Mouse (Mus musculus): ENCODE results near the gene Kcnq1. TPM values are rescaled to one million over a fixed set of nuclear protein-coding genes. Genes with fewer than 3 reads are reported as not detected.

The Kcnq1 gene
- total RNA-seq, 4 experiments from 2014 or later = 30.9 to 36.9 (median 32.8) TPM

- DNase-seq (ENCODE audit: low spot score) = no peak
Measured at GRCm38 (mm10) chr7:143132815-143133214, 26.7 kb downstream of the Kcnq1 start.

- DNase-seq (ENCODE audit: low spot score) = no peak
Measured at GRCm38 (mm10) chr7:143136125-143136524, 30.0 kb downstream of the Kcnq1 start.

GRCm38 (mm10) chr7:143136561-143136960, 30.4 kb downstream of the Kcnq1 start:
- no peak for DNase-seq (ENCODE audit: low spot score)

GRCm38 (mm10) chr7:143138789-143139188, 32.6 kb downstream of the Kcnq1 start:
- DNase-seq (ENCODE audit: low spot score) = peak; percentile 75

GRCm38 (mm10) chr7:143139932-143140331, 33.8 kb downstream of the Kcnq1 start:
- DNase-seq (ENCODE audit: low spot score) = peak; percentile 61

- no peak for DNase-seq (ENCODE audit: low spot score)
Measured at GRCm38 (mm10) chr7:143142680-143143079, 36.5 kb downstream of the Kcnq1 start.

- DNase-seq (ENCODE audit: low spot score) = no peak
Measured at GRCm38 (mm10) chr7:143147015-143147414, 40.9 kb downstream of the Kcnq1 start.

- no peak for DNase-seq (ENCODE audit: low spot score)
Measured at GRCm38 (mm10) chr7:143151171-143151570, 45.0 kb downstream of the Kcnq1 start.

GRCm38 (mm10) chr7:143152350-143152749, 46.2 kb downstream of the Kcnq1 start:
- DNase-seq (ENCODE audit: low spot score) = no peak

GRCm38 (mm10) chr7:143153915-143154373, 47.8 kb downstream of the Kcnq1 start:
- DNase-seq (ENCODE audit: low spot score) = peak; percentile 83

- DNase-seq (ENCODE audit: low spot score) = no peak
Measured at GRCm38 (mm10) chr7:143154458-143154871, 48.3 kb downstream of the Kcnq1 start.

GRCm38 (mm10) chr7:143155257-143155656, 49.1 kb downstream of the Kcnq1 start:
- no peak for DNase-seq (ENCODE audit: low spot score)

GRCm38 (mm10) chr7:143158690-143159425, 52.7 kb downstream of the Kcnq1 start:
- no peak for DNase-seq (ENCODE audit: low spot score)

GRCm38 (mm10) chr7:143159446-143159845, 53.3 kb downstream of the Kcnq1 start:
- DNase-seq (ENCODE audit: low spot score) = no peak

GRCm38 (mm10) chr7:143160057-143160456, 53.9 kb downstream of the Kcnq1 start:
- DNase-seq (ENCODE audit: low spot score) = no peak

- DNase-seq (ENCODE audit: low spot score) = no peak
Measured at GRCm38 (mm10) chr7:143162051-143162450, 55.9 kb downstream of the Kcnq1 start.

GRCm38 (mm10) chr7:143164074-143164473, 57.9 kb downstream of the Kcnq1 start:
- no peak for DNase-seq (ENCODE audit: low spot score)

- DNase-seq (ENCODE audit: low spot score) = no peak
Measured at GRCm38 (mm10) chr7:143165687-143166265, 59.6 kb downstream of the Kcnq1 start.

GRCm38 (mm10) chr7:143167275-143167674, 61.1 kb downstream of the Kcnq1 start:
- DNase-seq (ENCODE audit: low spot score) = no peak

GRCm38 (mm10) chr7:143169371-143169770, 63.2 kb downstream of the Kcnq1 start:
- DNase-seq (ENCODE audit: low spot score) = no peak

GRCm38 (mm10) chr7:143172914-143173547, 66.9 kb downstream of the Kcnq1 start:
- no peak for DNase-seq (ENCODE audit: low spot score)

GRCm38 (mm10) chr7:143174633-143175032, 68.5 kb downstream of the Kcnq1 start:
- DNase-seq (ENCODE audit: low spot score) = no peak

GRCm38 (mm10) chr7:143178831-143179230, 72.7 kb downstream of the Kcnq1 start:
- peak; percentile 20 for DNase-seq (ENCODE audit: low spot score)
